Comparison of ENCODE assay signal across 23 mouse cellular contexts in the genomic region with DNA sequence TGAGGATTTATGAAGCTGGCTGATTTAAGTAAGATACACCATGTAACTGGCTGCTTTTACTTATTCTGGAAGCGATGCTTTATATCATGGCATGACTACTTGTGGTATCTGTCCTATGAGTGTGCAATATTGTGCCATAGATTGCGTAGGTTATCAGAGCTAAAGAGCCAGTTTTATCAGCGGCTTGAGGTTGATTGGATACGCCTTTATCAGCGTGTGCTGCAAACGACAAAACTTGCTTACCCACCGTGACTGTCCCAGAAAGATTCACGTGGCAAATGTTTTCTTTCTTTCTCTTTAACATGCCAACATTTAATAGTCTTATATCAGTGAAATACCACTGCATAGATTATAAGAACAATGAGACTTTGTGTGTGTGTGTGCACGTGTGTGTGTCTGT.
DNase-seq lines count a peak whose midpoint lies in the region; ATAC-seq and TF ChIP-seq lines count a peak whose summit lies in the region.
"Had no signal": no experiment of that assay in that cellular context is flagged by ENCODE, and none has a peak within 500 bp of the region (broad histone marks: within the 10 kb centered on the region; RNA-seq: fewer than 3 reads in every experiment).

No protein-coding gene starts in this region.

- H3K9ac ChIP-seq in liver, embryonic 11.5 days (ENCODE audit: low read depth, low read length): no peak overlapping the region
- H3K9ac ChIP-seq in liver, embryonic 14.5 days (replicated peaks): no peak overlapping the region
- H3K9ac ChIP-seq: embryonic facial prominence, embryonic 13.5 days; forebrain, embryonic 12.5 days; heart, embryonic 15.5 days; hindbrain, embryonic 13.5 days had no signal

- DNase-seq in liver, embryonic 11.5 days (ENCODE audit: low spot score): no peak
- no peak for DNase-seq in liver
- DNase-seq in liver, embryonic 14.5 days (ENCODE audit: low read depth in 3 of 3, low spot score in 3 of 3): peak; percentile 13 to 16 (median 16)
- DNase-seq in cerebellum, postnatal 25 days: no peak
- no peak for DNase-seq in thymus, postnatal 0 days (ENCODE audit: low spot score)
- no peak for DNase-seq in adrenal gland, postnatal 36 days
- DNase-seq: adrenal gland, adult 8-10 months; B cell, adult 2 months; cerebellum, adult 11 months; cerebellum, adult 8-10 months; cerebellum, postnatal 14 days; gastrocnemius, postnatal 10 days; heart, adult 2 months; heart, postnatal 14 days had no signal

- peak overlapping the region; percentile 13; the same call in 1 of the 2 replicates for H3K4me2 ChIP-seq in liver, embryonic 11.5 days
- H3K4me2 ChIP-seq in liver, embryonic 14.5 days (ENCODE audit: low read depth): peak overlapping the region; percentile 1; the same call in 1 of the 2 replicates
- H3K4me2 ChIP-seq: embryonic facial prominence, embryonic 13.5 days; forebrain, embryonic 12.5 days; heart, embryonic 11.5 days; heart, embryonic 15.5 days; hindbrain, embryonic 13.5 days had no signal

- no peaks in the 10 kb centered on the region for H3K36me3 ChIP-seq in liver, embryonic 11.5 days (ENCODE audit: control insufficient read depth, insufficient read depth, low read length)
- H3K36me3 ChIP-seq in liver, embryonic 14.5 days (replicated peaks; ENCODE audit: control insufficient read depth, insufficient read depth, low read depth): no peaks in the 10 kb centered on the region
- H3K36me3 ChIP-seq: embryonic facial prominence, embryonic 13.5 days; forebrain, embryonic 12.5 days; heart, embryonic 15.5 days; hindbrain, embryonic 13.5 days had no signal

- no peaks in the 10 kb centered on the region for H3K9me3 ChIP-seq in liver, embryonic 11.5 days (ENCODE audit: control insufficient read depth, low read length)
- no peaks in the 10 kb centered on the region for H3K9me3 ChIP-seq in liver, embryonic 14.5 days (ENCODE audit: control insufficient read depth, low read length)
- H3K9me3 ChIP-seq: embryonic facial prominence, embryonic 13.5 days; forebrain, embryonic 12.5 days; heart, embryonic 15.5 days; hindbrain, embryonic 13.5 days had no signal

- no peak; the same call in 1 of the 2 replicates for ATAC-seq in liver, embryonic 11.5 days (replicated peaks; ENCODE audit: low FRiP score)
- peak; percentile 59; the same call in 1 of the 2 replicates for ATAC-seq in liver, embryonic 14.5 days (ENCODE audit: insufficient read depth)
- ATAC-seq in megakaryocyte progenitor cell, adult 5-6 weeks (replicated peaks; ENCODE audit: poor library complexity): peak; percentile 42
- ATAC-seq: CD4-positive, CD25-positive, alpha-beta regulatory T cell, adult 4 months; forebrain, embryonic 16.5 days; hindbrain, postnatal 0 days had no signal

- 56% methylated on average over 9 of the region's 9 CpGs for WGBS in liver, embryonic 11.5 days
- WGBS in liver, embryonic 14.5 days (ENCODE audit: insufficient replicate concordance): 23% methylated on average over 9 of the region's 9 CpGs

- peak; percentile 61 for TF ChIP-seq EP300 in liver, embryonic 14.5 days (IDR thresholded peaks at IDR 0.05; ENCODE audit: low read depth)

- H3K27ac ChIP-seq in liver, embryonic 11.5 days (ENCODE audit: low read depth, low read length): no peak overlapping the region
- H3K27ac ChIP-seq in liver, embryonic 14.5 days: no peak overlapping the region
- H3K27ac ChIP-seq: embryonic facial prominence, embryonic 13.5 days; forebrain, embryonic 12.5 days; heart, adult 2 months; heart, embryonic 15.5 days; hindbrain, embryonic 13.5 days; hindbrain, postnatal 0 days had no signal

- H3K4me3 ChIP-seq in liver, embryonic 11.5 days (ENCODE audit: low read depth, low read length): no peak overlapping the region
- H3K4me3 ChIP-seq in liver, embryonic 14.5 days (ENCODE audit: insufficient read depth in 1 of 2, low read depth in 2 of 2, low read length in 2 of 2): no peak overlapping the region
- H3K4me3 ChIP-seq: embryonic facial prominence, embryonic 13.5 days; forebrain, embryonic 12.5 days; heart, adult 2 months; heart, embryonic 15.5 days; hindbrain, embryonic 13.5 days had no signal

- H3K27me3 ChIP-seq in liver, embryonic 11.5 days (replicated peaks; ENCODE audit: control insufficient read depth, insufficient read depth, low read length): 0 out of 2 replicates have a peak, but pooled peaks cover 4% of the 10 kb centered on the region
- peaks cover 2% of the 10 kb centered on the region; the same call in 1 of the 2 replicates for H3K27me3 ChIP-seq in liver, embryonic 14.5 days (ENCODE audit: control insufficient read depth, insufficient read depth, low read length)
- H3K27me3 ChIP-seq: forebrain, embryonic 12.5 days; hindbrain, embryonic 13.5 days had no signal

- peaks cover 2% of the 10 kb centered on the region; the same call in 1 of the 2 replicates for H3K4me1 ChIP-seq in liver, embryonic 11.5 days (replicated peaks; ENCODE audit: control insufficient read depth, insufficient read depth, low read length)
- H3K4me1 ChIP-seq in liver, embryonic 14.5 days (replicated peaks; ENCODE audit: control insufficient read depth in 2 of 2, insufficient read depth in 2 of 2, low read length in 1 of 2): peaks cover 5 to 19% of the 10 kb centered on the region in 2 experiments
- H3K4me1 ChIP-seq: heart, embryonic 15.5 days; hindbrain, embryonic 13.5 days had no signal

- no peak for TF ChIP-seq CTCF in liver, embryonic 14.5 days (IDR thresholded peaks at IDR 0.05; ENCODE audit: low read depth)

Comparison
In these comparisons a context has a peak if more than half of its experiments do, and no peak if none do; other contexts are left out.
1. DNase-seq: peak in liver, embryonic 14.5 days (3 of 3); none in liver, embryonic 11.5 days (single experiment), liver (single experiment), cerebellum, postnatal 25 days (0 of 2), thymus, postnatal 0 days (single experiment) and adrenal gland, postnatal 36 days (0 of 2).